Mouse (Mus musculus) erythroblast, embryonic 14.5 days (primary cell): Measurements from ENCODE around the gene Defb45.

ENCODE experiments used
- GATA1 ChIP-seq: IDR thresholded peaks from 2 replicates; pipeline ENCODE4 v1.6.1; 2012; ENCODE audit warnings: low read length, inconsistent platforms, mixed read lengths
- TAL1 ChIP-seq: IDR thresholded peaks from 3 replicates; pipeline ENCODE4 v1.6.1; 2012; ENCODE audit warnings: low read length, inconsistent platforms, mixed read lengths

- TF ChIP-seq GATA1 (no peak), TAL1 (no peak)
Observed at GRCm38 (mm10) chr2:152580612-152581011, 18.6 kb downstream of the Defb45 start.
